Mouse (Mus musculus) A20 (cell line): ENCODE results near the gene Dhh.
"Not testable (repeated sequence)": the region's sequence is repeated elsewhere in the genome, so short reads cannot be mapped to it uniquely, and the experiment has no call there.

Experiments used
- DNase-seq: peaks from one replicate; pipeline ENCODE4 v3.0.0-alpha.2; 2011; ENCODE audit warnings: low read depth, low spot score

Gene Dhh

GRCm38 (mm10) chr15:98897928-98898800, at the start of gene Dhh:
Gene Dhh, minus strand, starts transcription at chr15:98898540.
- DNase-seq = no peak

- DNase-seq = no peak
Measured at GRCm38 (mm10) chr15:98947884-98948283, 49.5 kb upstream of the Dhh start.

- no peak for DNase-seq
Measured at GRCm38 (mm10) chr15:98943133-98943532, 44.8 kb upstream of the Dhh start.

- DNase-seq = no peak
Measured at GRCm38 (mm10) chr15:98942081-98942480, 43.7 kb upstream of the Dhh start.

GRCm38 (mm10) chr15:98941539-98941938, 43.2 kb upstream of the Dhh start:
- no peak for DNase-seq

- DNase-seq = no peak
Measured at GRCm38 (mm10) chr15:98940816-98941215, 42.5 kb upstream of the Dhh start.

GRCm38 (mm10) chr15:98934217-98934839, 36.0 kb upstream of the Dhh start, which contains the start of gene Tuba1b:
Gene Tuba1b, minus strand, starts transcription at chr15:98934565.
- peak; percentile 92 for DNase-seq

- DNase-seq = peak; percentile 93
Measured at GRCm38 (mm10) chr15:98933833-98934216, 35.5 kb upstream of the Dhh start.

GRCm38 (mm10) chr15:98933004-98933671, 34.8 kb upstream of the Dhh start:
- DNase-seq = not testable (repeated sequence)

GRCm38 (mm10) chr15:98930998-98931397, 32.7 kb upstream of the Dhh start:
- DNase-seq = no peak

- peak; percentile 52 for DNase-seq
Measured at GRCm38 (mm10) chr15:98930017-98930734, 31.8 kb upstream of the Dhh start.

GRCm38 (mm10) chr15:98928598-98929240, 30.4 kb upstream of the Dhh start:
- DNase-seq = no peak

- DNase-seq = no peak
Measured at GRCm38 (mm10) chr15:98927566-98927965, 29.2 kb upstream of the Dhh start.

GRCm38 (mm10) chr15:98924682-98925081, 26.3 kb upstream of the Dhh start:
- DNase-seq = no peak

- DNase-seq = no peak
Measured at GRCm38 (mm10) chr15:98923031-98923537, 24.7 kb upstream of the Dhh start.

- no peak for DNase-seq
Measured at GRCm38 (mm10) chr15:98922581-98922980, 24.2 kb upstream of the Dhh start.

- no peak for DNase-seq
Measured at GRCm38 (mm10) chr15:98921510-98921909, 23.2 kb upstream of the Dhh start.

- not testable (repeated sequence) for DNase-seq
Measured at GRCm38 (mm10) chr15:98918499-98918895, 20.2 kb upstream of the Dhh start.

GRCm38 (mm10) chr15:98917538-98918498, 19.5 kb upstream of the Dhh start, which contains the start of gene Lmbr1l:
Gene Lmbr1l, minus strand, starts transcription at chr15:98918231.
- DNase-seq = peak; percentile 100

GRCm38 (mm10) chr15:98917091-98917490, 18.8 kb upstream of the Dhh start:
- no peak for DNase-seq
